Comparison of ENCODE assay signal across 33 mouse cellular contexts in genomic region chr7:40697551-40697950, GRCm38 (mm10).
"Had no signal": no experiment of that assay in that cellular context is flagged by ENCODE, and none has a peak within 500 bp of the region (broad histone marks: within the 10 kb centered on the region; RNA-seq: fewer than 3 reads in every experiment).

No protein-coding gene starts in this region.

- H3K4me1 ChIP-seq: heart, embryonic 10.5 days; heart, embryonic 13.5 days; heart, embryonic 15.5 days; hindbrain, embryonic 10.5 days; hindbrain, embryonic 12.5 days; hindbrain, embryonic 15.5 days; intestine, embryonic 15.5 days; kidney, embryonic 15.5 days had no signal

- H3K27me3 ChIP-seq: heart, embryonic 13.5 days; heart, embryonic 15.5 days; hindbrain, embryonic 12.5 days; hindbrain, embryonic 13.5 days; hindbrain, embryonic 15.5 days; intestine, embryonic 15.5 days; kidney, embryonic 15.5 days had no signal

- H3K4me2 ChIP-seq: heart, embryonic 11.5 days; heart, embryonic 13.5 days; heart, embryonic 15.5 days; hindbrain, embryonic 12.5 days; hindbrain, embryonic 13.5 days; hindbrain, embryonic 14.5 days; hindbrain, embryonic 15.5 days; intestine, embryonic 15.5 days; kidney, embryonic 15.5 days had no signal

- H3K36me3 ChIP-seq: heart, embryonic 10.5 days; heart, embryonic 13.5 days; heart, embryonic 15.5 days; hindbrain, embryonic 10.5 days; hindbrain, embryonic 12.5 days; hindbrain, embryonic 13.5 days; hindbrain, embryonic 15.5 days; intestine, embryonic 15.5 days; kidney, embryonic 15.5 days had no signal

- DNase-seq: heart, postnatal 10 days; heart, postnatal 14 days; heart, postnatal 36 days; heart, postnatal 4 days; kidney, adult 11 months; kidney, adult 18-20 months; kidney, adult 2 months; kidney, adult 8-10 months; kidney, adult 9 months; kidney, postnatal 14 days; kidney, postnatal 25 days; kidney, postnatal 36 days; kidney, postnatal 4 days; layer of hippocampus, adult 9-11 months; layer of hippocampus, postnatal 36 days had no signal

- ATAC-seq: hindbrain, embryonic 16.5 days; hindbrain, postnatal 0 days; inflammation-experienced regulatory T-cells, adult 6 months; intestine, embryonic 15.5 days; intestine, embryonic 16.5 days; intestine, postnatal 0 days had no signal

- H3K9me3 ChIP-seq: heart, embryonic 10.5 days; heart, embryonic 13.5 days; heart, embryonic 15.5 days; hindbrain, embryonic 10.5 days; hindbrain, embryonic 12.5 days; hindbrain, embryonic 13.5 days; hindbrain, embryonic 15.5 days; intestine, embryonic 15.5 days; kidney, embryonic 15.5 days had no signal

- H3K4me3 ChIP-seq: heart, embryonic 10.5 days; heart, embryonic 13.5 days; heart, embryonic 15.5 days; hindbrain, embryonic 10.5 days; hindbrain, embryonic 12.5 days; hindbrain, embryonic 13.5 days; hindbrain, embryonic 15.5 days; intestine, embryonic 15.5 days; kidney, embryonic 15.5 days; layer of hippocampus, adult 2 months had no signal

- H3K9ac ChIP-seq: heart, embryonic 13.5 days; heart, embryonic 15.5 days; hindbrain, embryonic 12.5 days; hindbrain, embryonic 13.5 days; hindbrain, embryonic 14.5 days; hindbrain, embryonic 15.5 days; intestine, embryonic 15.5 days; kidney, embryonic 15.5 days had no signal

- H3K27ac ChIP-seq: heart, embryonic 10.5 days; heart, embryonic 13.5 days; heart, embryonic 15.5 days; hindbrain, embryonic 10.5 days; hindbrain, embryonic 12.5 days; hindbrain, embryonic 13.5 days; hindbrain, embryonic 14.5 days; hindbrain, embryonic 15.5 days; hindbrain, postnatal 0 days; intestine, embryonic 15.5 days; kidney, embryonic 15.5 days; kidney, postnatal 0 days; layer of hippocampus, adult 2 months had no signal
